16 mouse cellular contexts compared by ENCODE assay signal in the genomic region with DNA sequence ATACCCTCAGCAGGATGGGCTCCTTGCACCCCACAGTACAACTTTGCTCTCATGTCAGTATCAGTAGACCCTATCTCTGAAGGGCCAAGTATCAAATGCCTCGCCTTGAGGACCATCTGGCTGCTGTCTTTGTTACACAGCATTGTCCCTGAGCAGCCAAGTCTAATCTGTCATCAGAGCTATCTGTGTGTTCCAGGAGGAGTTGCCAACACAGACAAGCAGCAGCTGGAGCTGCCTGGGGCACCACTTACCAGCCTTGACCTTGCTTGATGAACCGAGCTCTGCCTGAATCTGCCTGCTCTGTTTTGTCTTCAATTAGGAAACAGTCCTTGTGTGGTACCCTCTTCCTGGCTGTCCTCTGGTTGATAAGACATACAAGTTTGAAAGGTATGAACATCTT. TPM values are rescaled to one million over a fixed set of nuclear protein-coding genes. Genes with fewer than 3 reads are reported as not detected.
DNase-seq lines count a peak whose midpoint lies in the region; ATAC-seq and TF ChIP-seq lines count a peak whose summit lies in the region.
"Had no signal": no experiment of that assay in that cellular context is flagged by ENCODE, and none has a peak within 500 bp of the region (broad histone marks: within the 10 kb centered on the region; RNA-seq: fewer than 3 reads in every experiment).

No protein-coding gene starts in this region.

- H3K27me3 ChIP-seq in embryonic facial prominence, embryonic 14.5 days (replicated peaks; ENCODE audit: control insufficient read depth, insufficient read depth, low read length) = no peaks in the 10 kb centered on the region
- H3K27me3 ChIP-seq in embryonic facial prominence, embryonic 10.5 days (replicated peaks; ENCODE audit: low read depth, poor library complexity, severe bottlenecking) = no peaks in the 10 kb centered on the region
- no peaks in the 10 kb centered on the region for H3K27me3 ChIP-seq in lung, embryonic 14.5 days (ENCODE audit: insufficient read depth, low read length)
- H3K27me3 ChIP-seq: limb, embryonic 13.5 days had no signal

- no peak overlapping the region for H3K4me2 ChIP-seq in embryonic facial prominence, embryonic 14.5 days (ENCODE audit: low read depth, low read length)
- H3K4me2 ChIP-seq in lung, embryonic 14.5 days = no peak overlapping the region
- H3K4me2 ChIP-seq: limb, embryonic 13.5 days had no signal

- DNase-seq in embryonic facial prominence, embryonic 14.5 days (ENCODE audit: low spot score) = peak; percentile 59
- DNase-seq in embryonic facial prominence, embryonic 10.5 days (ENCODE audit: low spot score) = no peak
- DNase-seq in lung, embryonic 14.5 days = peak; percentile 48
- DNase-seq in lung, adult 2 months = no peak
- DNase-seq in brain, embryonic 14.5 days (ENCODE audit: low read depth) = peak; percentile 35
- peak; percentile 38 for DNase-seq in lung, postnatal 36 days
- DNase-seq in right cerebral cortex, postnatal 10 days (ENCODE audit: low spot score in 2 of 2) = no peak
- DNase-seq in gastrocnemius, postnatal 10 days = no peak
- DNase-seq: embryo, embryonic 11 days; kidney, postnatal 10 days had no signal

- TF ChIP-seq CTCF in lung, embryonic 14.5 days (IDR thresholded peaks at IDR 0.05; ENCODE audit: low read depth) = no peak
- TF ChIP-seq CTCF in lung, adult 2 months (IDR thresholded peaks at IDR 0.05; ENCODE audit: insufficient read depth, low read length) = no peak
- no peak for TF ChIP-seq CTCF in brain, embryonic 14.5 days (IDR thresholded peaks at IDR 0.05; ENCODE audit: borderline replicate concordance, extremely low read depth, insufficient read depth, insufficient read length)

- no peaks in the 10 kb centered on the region for H3K36me3 ChIP-seq in embryonic facial prominence, embryonic 14.5 days (ENCODE audit: control insufficient read depth, insufficient read depth, low read length)
- no peaks in the 10 kb centered on the region for H3K36me3 ChIP-seq in embryonic facial prominence, embryonic 10.5 days (replicated peaks)
- H3K36me3 ChIP-seq in lung, embryonic 14.5 days (ENCODE audit: insufficient read depth) = no peaks in the 10 kb centered on the region
- H3K36me3 ChIP-seq: limb, embryonic 13.5 days had no signal

- no peak for TF ChIP-seq POLR2A in lung, adult 2 months (IDR thresholded peaks at IDR 0.05; ENCODE audit: borderline replicate concordance, extremely low read depth, low read depth, low read length)
- TF ChIP-seq POLR2A in brain, embryonic 14.5 days (IDR thresholded peaks at IDR 0.05; ENCODE audit: borderline replicate concordance, extremely low read depth, insufficient read depth, insufficient read length, poor library complexity, severe bottlenecking) = no peak

- 75% methylated on average over 2 of the region's 2 CpGs for whole genome bisulfite sequencing in embryonic facial prominence, embryonic 14.5 days
- 70% methylated on average over 2 of the region's 2 CpGs for WGBS in embryonic facial prominence, embryonic 10.5 days
- 44% methylated on average over 2 of the region's 2 CpGs for WGBS in lung, embryonic 14.5 days
- WGBS in lung, adult 2 months = 61% methylated on average over 2 of the region's 2 CpGs

- no peak overlapping the region for H3K27ac ChIP-seq in embryonic facial prominence, embryonic 14.5 days (replicated peaks; ENCODE audit: low read depth, low read length)
- H3K27ac ChIP-seq in embryonic facial prominence, embryonic 10.5 days (replicated peaks) = no peak overlapping the region
- H3K27ac ChIP-seq in lung, embryonic 14.5 days (ENCODE audit: low read depth) = no peak overlapping the region
- H3K27ac ChIP-seq: limb, embryonic 13.5 days; stomach, postnatal 0 days had no signal

- peaks cover 4% of the 10 kb centered on the region; the same call in 1 of the 2 replicates for H3K4me1 ChIP-seq in embryonic facial prominence, embryonic 14.5 days (ENCODE audit: control insufficient read depth, insufficient read depth, low read length)
- peaks cover 27% of the 10 kb centered on the region for H3K4me1 ChIP-seq in embryonic facial prominence, embryonic 10.5 days
- H3K4me1 ChIP-seq in lung, embryonic 14.5 days (ENCODE audit: insufficient read depth) = no peaks in the 10 kb centered on the region
- H3K4me1 ChIP-seq in lung, adult 2 months (ENCODE audit: control insufficient read depth, insufficient read depth, low read length) = peaks cover 4% of the 10 kb centered on the region; the same call in 1 of the 2 replicates

- ATAC-seq in embryonic facial prominence, embryonic 14.5 days (ENCODE audit: low read depth) = peak; percentile 51; the same call in 1 of the 2 replicates
- no peak for ATAC-seq in lung, embryonic 14.5 days (ENCODE audit: insufficient read depth)

- H3K9me3 ChIP-seq in embryonic facial prominence, embryonic 14.5 days (ENCODE audit: control insufficient read depth, low read length) = no peaks in the 10 kb centered on the region
- no peaks in the 10 kb centered on the region for H3K9me3 ChIP-seq in embryonic facial prominence, embryonic 10.5 days
- H3K9me3 ChIP-seq in lung, embryonic 14.5 days (ENCODE audit: low read depth, low read length) = no peaks in the 10 kb centered on the region
- H3K9me3 ChIP-seq: limb, embryonic 13.5 days had no signal

- no peak overlapping the region for H3K9ac ChIP-seq in embryonic facial prominence, embryonic 14.5 days (ENCODE audit: low read depth, low read length)
- no peak overlapping the region for H3K9ac ChIP-seq in lung, embryonic 14.5 days
- H3K9ac ChIP-seq: limb, embryonic 13.5 days had no signal

- no peak overlapping the region for H3K4me3 ChIP-seq in embryonic facial prominence, embryonic 14.5 days (ENCODE audit: low read depth, low read length)
- no peak overlapping the region for H3K4me3 ChIP-seq in embryonic facial prominence, embryonic 10.5 days
- no peak overlapping the region for H3K4me3 ChIP-seq in lung, embryonic 14.5 days (ENCODE audit: low read depth, low read length)
- no peak overlapping the region for H3K4me3 ChIP-seq in lung, adult 2 months (replicated peaks; ENCODE audit: extremely low read depth, low read depth, low read length)
- H3K4me3 ChIP-seq: limb, embryonic 13.5 days had no signal

RNA-seq across cellular contexts. Expression of gene Gm7168, which starts 24.8 kb away (rescaled TPM):
- polyA plus RNA-seq in embryonic facial prominence, embryonic 14.5 days (2014; fragmentation: Nextera tagmentation; extraction: Ambion mirVana) = not detected in 2 replicates
- polyA plus RNA-seq in embryonic facial prominence, embryonic 10.5 days (2016; fragmentation: Nextera tagmentation; extraction: Ambion mirVana) = not detected in 2 replicates
- polyA plus RNA-seq in lung, embryonic 14.5 days (2014; fragmentation: Nextera tagmentation; extraction: Ambion mirVana) = not detected in 2 replicates
- 0.07 TPM in 1 of 2 replicates, not detected in the other for polyA plus RNA-seq in lung, adult 2 months (2012; rRNA removed)
- polyA plus RNA-seq in brain, embryonic 14.5 days (2012; rRNA removed) = 0.04 TPM in 1 of 2 replicates, not detected in the other
- total RNA-seq in gastrocnemius, postnatal 10 days (2021) = not detected
- total RNA-seq: heart, adult 8-10 months; heart, postnatal 25 days; neutrophil, adult 5-6 weeks had no signal
- polyA plus RNA-seq: forebrain, embryonic 11.5 days; limb, embryonic 13.5 days; stomach, postnatal 0 days had no signal

Comparison
In these comparisons a context has a peak if more than half of its experiments do, and no peak if none do; other contexts are left out.
1. DNase-seq: peak in embryonic facial prominence, embryonic 14.5 days (single experiment), lung, embryonic 14.5 days (single experiment), brain, embryonic 14.5 days (single experiment) and lung, postnatal 36 days (single experiment); none in embryonic facial prominence, embryonic 10.5 days (single experiment), lung, adult 2 months (single experiment), right cerebral cortex, postnatal 10 days (0 of 2) and gastrocnemius, postnatal 10 days (single experiment).